Mouse (Mus musculus): ENCODE results near the gene Rab24.

GRCm38 (mm10) chr13:55277203-55277602 lies 44.5 kb downstream of the Rab24 start:
- no peak for TF ChIP-seq CTCF (IDR thresholded peaks at IDR 0.05; ENCODE audit: low read depth, low read length)
- no peak for TF ChIP-seq POLR2A (IDR thresholded peaks at IDR 0.05; ENCODE audit: borderline replicate concordance, low read depth, low read length)

Data from bone marrow macrophage, adult 2 months (primary cell).